Mouse (Mus musculus) adipocyte (in vitro differentiated cells): ENCODE data around the gene Uspl1.

ENCODE experiments used
- DNase-seq: peaks from one replicate; pipeline ENCODE4 v3.0.0-alpha.2; 2016; ENCODE audit warnings: low spot score

Uspl1 gene

DNA sequence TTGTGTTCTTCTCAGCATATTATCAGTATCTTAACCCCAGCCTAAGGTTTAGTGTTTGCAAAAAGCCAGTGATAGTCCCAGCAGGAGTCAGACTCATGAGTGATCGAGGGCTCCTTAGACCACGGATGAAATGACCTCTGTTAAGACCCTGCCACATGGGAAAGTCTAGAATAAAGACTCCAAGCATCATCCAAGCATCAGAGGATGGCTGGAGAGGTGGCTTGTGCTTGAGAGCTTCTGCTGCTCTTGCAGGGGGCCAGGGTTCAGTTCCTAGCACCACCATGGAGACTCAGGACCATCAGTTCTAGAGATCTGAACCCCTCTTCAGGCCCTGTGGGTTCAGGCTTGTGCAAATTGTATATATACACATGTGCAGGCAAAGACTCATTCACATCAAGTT, 16.1 kb upstream of the Uspl1 start:
- DNase-seq: no peak

DNA sequence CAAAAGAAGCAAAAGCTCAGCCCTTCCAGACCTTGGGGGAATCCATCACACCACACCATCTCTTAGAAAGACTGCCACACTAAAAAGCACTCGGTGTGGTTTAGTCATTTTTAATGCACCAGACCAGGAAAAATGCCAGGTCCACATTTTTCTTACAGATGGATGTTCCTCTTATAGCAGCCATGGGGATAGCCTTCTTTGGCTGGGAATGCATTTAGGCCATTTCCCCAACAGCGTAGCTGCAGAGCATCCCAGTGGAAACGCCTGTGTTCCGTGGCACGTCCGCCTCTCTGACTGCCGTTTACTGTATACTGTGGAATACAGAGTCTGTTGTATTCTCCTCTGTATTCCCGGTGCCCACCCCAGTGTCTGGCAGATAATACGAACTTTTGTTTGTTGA, 15.3 kb upstream of the Uspl1 start:
- no peak for DNase-seq

DNA sequence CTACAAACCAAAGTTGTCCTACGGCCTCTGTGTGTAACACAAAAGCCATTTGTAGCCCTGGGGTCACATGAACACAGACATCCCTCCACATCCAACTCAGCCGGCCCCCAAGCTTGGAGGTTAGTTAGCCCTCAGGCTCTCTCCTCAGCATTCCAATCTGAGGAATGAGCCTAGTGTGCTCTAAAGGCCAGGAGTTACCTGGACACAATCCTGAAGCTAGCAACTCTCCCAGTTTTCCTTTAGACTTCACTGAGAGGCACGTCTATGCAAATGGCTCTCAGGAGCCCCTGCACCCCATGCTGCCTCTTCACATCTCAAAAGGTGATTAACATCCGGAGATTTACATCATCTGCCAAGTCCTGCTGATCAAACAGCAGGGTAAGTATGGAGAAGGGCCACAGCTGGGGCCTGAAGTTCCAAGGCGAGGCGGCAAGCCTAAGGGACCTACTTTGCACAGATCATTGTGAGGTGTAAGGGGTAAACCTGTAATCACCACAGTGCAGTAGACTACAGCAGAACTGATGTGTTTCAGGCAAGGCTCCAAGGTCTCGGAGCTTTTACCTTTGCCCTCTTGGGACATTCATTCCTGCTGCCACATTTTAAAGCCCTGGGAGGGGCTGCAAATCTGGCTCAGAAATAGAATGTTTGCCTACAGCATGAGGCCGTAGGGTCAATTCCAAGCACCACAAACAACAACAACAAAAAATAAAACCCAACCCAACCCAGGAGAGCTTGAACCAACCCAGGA, 13.1 kb upstream of the Uspl1 start:
- peak; percentile 35 for DNase-seq

DNA sequence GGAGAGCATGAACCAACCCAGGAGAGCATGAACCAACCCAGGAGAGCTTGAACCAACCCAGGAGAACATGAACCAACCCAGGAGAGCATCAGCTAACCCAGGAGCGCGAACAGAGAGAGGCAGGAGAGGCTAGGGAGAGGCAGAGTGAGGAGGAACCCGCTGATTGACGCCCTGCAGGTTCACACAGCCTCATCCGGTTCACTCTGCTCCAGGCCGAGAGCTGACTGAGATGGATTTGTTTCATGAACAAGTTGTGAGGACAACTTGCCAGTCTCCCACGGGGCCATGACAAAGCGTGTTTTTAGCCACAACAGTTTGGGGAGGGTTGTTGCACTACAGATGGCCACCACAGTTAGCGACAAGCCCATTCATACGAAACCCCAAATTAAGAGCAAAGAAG, 11.9 kb upstream of the Uspl1 start:
- DNase-seq: no peak

DNA sequence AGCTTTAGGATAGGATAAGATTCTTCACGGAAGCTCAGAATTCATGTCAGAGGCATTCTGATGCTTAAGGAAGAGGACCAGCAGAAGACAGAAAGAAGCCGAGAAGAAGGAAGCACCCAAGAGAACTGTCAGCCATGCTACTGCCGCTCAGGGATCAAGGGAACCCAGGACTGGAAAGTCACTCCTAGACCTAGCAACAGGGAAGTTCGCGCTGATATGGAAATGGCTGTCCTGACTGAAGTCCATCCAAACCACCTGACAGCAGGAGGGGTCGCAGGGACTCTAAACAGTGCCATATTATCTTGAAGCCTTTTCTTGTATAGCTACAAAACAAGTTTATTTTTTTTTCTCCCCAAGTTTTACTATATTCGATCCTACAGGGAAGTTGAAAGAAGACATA, 9.6 kb upstream of the Uspl1 start:
- DNase-seq: no peak

DNA sequence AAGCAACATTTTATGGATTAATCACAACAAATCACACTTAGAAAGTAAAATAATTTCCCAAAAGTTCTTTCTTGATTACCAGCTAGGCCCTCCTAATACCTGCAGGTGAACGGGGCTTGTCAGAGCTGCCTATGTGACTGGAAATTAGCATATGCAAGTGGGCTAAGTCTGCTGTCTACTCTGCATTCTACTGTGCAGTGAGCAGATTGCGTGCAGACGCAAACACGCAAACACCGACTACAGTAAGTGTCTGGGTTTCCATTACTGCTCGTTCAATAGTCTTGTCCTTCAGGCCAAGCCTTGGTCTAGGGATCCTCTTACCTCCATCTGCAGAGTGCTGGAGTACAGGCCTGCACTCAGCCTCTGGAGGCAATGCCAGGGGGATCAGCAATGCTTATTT, 8.4 kb upstream of the Uspl1 start:
- no peak for DNase-seq

DNA sequence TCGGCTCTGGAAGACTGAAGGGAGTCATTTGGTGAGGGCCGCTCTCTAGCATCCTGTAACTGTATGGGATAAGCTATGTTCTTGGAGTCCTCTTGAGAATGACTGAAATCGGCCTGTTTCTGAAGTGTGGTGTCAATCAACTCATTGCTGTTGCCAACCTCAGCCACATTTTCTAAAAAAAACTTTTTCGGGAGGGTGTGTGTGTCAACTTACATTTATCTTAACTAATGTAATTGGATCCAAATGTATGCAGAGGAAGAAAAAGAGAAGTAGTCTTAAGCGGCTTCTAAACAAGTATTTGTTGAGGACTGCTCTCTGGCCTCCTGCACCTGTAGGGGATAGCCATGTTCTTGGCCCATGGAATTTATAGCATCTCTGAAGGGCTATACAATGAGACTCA, 6.1 kb upstream of the Uspl1 start:
- DNase-seq: no peak

DNA sequence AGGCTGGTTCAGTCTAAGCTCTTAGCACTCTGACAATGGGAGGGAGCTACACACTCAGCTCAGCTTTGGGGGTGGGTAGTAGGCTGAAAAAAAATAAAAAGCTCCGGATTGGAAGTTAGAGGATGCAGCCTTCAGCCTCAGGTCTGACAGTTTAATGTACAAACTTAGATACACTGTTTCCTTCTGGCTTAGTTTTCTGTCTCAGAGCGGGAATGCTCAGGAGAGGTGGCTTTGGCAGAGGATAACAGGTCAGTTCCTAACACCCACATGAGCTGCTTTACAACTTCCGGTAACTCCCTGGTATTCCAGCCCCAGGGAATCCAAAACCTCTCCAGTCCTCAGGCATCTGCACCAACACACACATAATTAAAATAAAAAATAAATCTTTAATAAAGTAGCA, 4.3 kb upstream of the Uspl1 start:
- DNase-seq: no peak

DNA sequence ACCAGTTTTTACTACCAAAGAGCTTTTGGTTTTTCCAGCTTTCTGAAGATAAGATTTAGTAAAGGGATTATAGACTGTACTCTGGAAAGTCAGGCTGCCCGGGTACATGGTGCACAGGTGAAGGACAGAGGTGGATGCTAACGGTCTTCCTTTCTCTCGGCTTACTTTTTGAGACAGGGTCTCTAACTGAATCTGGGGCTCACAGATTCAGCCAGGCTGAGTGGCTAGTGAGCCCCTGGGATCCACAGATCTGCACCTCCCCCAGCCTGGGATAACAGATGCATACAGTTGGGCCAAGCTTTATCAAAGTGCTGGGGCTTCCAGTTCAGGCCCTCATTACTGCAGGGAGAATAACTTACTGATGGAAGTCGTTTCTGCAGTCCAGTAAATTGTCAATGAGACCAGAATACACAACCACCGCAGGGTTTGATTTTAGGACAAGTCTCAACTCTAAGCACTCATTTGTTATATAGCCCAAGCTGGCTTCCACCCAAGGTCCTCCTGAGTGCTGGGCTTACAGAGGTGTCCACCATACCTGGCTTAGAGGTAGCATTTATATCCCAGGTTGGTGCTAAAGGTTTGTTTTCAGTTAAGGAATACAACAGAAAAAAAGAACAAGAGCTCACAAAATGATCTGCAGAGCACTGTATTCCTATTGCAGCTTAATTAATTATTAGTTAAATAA, 1.8 kb upstream of the Uspl1 start:
- no peak for DNase-seq

DNA sequence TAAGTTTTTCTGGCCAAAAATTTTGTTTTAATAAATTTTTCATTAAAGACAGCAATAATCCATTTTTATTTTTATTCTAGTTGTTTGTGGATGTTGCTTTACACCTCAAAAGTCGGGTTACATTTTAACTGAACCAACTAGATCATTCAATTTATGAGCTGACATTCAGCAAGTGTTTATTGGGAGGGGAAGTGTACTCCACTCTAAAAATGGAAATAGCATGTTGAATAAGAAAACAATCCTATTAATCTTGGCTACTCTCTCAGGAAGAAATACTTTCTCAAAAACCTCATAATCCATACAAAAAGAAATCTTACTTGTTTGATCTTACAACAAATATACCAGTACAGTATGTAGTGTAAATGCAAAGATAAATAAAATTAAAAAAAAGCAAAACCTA, 1.0 kb upstream of the Uspl1 start:
- peak; percentile 35 for DNase-seq

DNA sequence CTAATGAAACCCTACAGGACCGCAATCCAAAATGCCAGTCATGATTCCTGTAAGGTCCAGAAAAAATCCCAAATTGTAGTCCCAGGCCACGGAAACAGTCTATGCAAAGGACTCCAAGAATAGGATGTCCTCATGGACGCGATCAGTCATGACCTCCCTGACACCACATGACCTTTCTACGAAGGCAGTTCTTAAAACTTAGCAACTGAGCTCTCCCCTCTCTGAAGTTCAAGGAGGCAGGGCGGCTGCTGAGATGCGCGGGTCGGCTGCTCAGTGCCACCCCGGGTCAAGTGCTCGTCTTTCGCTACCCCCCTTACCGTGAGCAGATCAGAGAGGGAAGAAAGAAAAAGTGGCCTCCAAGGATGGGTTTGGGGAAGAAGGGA, 438 bp upstream of the Uspl1 start:
- peak; percentile 85 for DNase-seq

DNA sequence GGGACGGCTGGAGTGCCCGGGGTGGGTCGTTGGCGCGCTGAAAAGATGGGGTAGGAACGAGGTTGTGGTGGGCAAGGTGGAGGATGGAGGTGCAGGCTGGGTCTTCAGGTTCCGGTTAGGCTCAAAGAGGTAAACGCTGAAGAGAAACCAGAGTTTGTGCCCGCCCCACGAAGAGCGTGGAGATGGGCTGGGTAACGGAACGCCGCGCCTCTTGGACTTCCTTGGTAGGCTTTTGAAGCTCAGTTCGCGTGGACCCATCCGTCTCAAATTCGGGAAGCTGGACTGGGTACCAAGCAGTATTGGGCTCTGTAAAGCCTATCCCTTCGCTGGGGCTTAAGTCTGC, 665 bp downstream of the Uspl1 start:
- peak; percentile 67 for DNase-seq

DNA sequence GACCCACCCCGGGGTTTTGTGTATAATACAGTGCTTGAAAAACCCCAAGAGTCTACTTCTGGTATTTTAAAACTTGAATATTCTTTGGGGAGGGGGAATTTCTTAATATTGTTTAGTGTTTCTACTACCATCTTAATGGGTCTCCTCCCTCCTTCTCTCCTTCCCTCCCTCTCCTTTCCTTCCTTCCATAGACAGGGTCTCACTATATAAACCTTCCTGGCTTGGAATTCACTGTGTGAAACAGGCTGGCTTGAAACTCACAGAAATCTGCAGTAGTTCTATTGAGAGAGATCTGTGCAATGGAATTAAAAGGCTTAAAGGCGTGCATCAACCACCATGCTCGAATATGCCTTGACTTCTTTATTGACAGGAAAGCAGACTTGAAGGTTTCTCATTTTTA, 1.7 kb downstream of the Uspl1 start:
- no peak for DNase-seq

DNA sequence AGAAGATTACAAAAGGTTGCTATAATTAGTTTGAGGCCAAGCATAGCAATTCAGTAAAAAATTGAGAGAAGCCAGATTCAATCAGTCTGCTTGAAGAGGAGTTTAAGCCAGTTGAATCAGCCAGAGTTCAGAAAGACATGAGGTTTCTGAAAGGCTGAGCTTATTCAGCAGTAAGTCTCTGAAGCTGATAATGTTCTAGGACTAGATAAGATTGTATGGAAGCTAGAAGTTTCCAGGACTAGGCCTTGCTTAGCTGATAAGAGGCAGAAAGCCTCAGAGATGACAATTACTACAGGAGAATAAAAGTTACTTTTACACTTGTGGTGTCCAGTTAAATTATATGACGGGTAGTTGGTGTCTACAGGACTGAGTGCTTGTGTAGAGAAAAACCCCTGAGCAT, 6.0 kb downstream of the Uspl1 start:
- DNase-seq: no peak

DNA sequence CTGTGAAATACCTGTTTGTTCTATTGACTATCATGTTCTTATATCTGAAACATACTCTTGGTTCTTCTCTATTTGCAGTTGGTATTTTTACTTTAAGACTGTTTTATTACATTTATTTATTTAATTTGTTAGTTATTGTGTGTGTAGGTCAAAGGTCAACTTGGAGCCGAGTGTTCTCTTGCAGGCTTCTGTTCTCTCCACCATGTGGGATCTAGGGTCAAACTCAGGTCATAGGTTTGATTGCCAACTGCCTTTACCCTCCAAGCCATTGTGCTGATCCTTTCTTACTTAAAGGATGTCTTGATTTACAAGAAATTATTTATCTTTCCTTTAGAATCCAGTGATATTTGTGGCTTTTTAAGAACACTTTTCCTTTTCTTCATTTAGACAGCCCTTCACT, 12.5 kb downstream of the Uspl1 start:
- DNase-seq: peak; percentile 52

DNA sequence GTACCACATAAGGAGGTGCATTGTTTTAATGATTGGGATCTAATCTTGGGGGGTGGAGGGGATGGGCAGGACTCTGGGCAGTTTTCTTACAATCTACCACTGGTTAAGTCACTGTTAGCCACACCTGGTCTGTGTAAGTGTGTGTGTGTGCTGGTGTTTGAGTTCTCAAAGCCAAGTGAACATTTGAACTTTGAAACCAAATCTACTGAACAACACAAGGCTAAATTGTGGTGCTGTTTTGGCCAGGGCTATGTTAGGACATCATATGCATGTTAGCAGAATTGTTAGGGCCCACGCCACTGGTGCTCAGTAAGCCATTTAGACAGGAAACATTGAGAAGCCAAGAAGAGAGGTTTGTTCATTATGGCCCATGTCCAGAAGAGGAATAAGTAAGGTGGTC, 14.6 kb downstream of the Uspl1 start:
- DNase-seq: no peak

DNA sequence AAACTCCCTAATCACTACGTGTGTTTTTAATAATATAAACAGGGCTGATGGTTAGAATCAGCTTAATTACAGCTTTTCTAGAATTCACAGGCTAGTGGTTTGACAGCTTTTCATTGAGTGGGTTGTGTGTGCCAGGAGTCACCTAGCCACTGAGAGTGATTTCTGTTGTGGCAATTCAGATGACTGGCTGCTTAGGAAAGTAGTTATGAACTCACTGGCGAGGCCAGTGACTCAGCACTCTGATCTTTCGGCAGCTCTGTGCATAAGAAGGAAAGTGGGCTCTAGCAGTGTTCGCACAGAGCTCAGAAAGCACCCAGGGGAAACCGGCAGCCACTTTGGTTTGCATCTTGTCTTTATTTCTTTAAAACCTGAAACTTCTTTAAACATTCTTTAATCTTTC, 18.8 kb downstream of the Uspl1 start:
- peak; percentile 56 for DNase-seq

DNA sequence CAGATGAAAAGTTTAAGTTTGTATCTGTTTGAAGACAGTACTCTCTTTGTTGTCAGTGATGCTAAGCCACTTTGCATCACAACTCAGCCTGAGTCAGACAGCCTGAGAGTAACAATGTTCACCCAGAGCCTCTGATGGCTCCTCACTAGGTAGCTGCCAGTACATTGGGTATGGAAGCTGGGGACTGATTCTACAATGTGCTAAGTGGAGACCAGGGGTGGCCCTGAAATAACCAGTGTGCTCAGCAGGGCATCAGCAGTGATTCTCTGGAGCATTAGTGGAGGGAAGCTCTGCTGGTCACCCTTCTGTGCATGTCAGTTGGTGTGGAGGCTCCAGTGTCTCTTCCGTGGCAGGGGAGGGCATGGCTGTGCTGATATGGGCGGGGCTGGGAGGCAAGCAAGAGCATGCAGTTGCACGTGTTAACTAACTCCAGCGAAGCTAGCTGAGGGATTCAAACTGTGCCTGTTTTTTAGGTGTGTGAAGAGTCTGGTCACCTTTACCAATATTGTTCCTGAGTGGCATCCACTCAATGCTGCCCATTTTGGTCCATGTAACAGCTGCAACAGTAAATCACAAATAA, 19.7 kb downstream of the Uspl1 start:
- DNase-seq: no peak

DNA sequence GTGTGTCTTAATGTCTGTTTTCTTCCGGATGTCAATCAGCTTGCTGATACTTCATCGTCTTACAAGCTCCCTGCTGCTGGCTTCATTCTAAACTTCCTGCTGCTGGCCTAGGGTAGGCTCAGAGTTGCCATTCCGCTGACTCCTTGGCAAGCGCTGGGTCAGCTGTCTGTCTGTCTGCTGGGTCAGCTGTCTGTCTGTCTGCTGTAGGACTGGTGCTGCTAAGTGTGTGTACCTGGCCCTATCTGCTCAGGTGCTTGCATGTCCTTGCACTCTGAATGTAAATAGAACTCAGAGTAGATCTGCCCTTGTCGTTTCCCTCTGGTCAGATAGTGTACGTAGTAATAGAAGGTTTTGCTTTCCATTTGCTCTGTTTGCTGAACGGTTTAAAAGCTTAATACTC, 20.7 kb downstream of the Uspl1 start:
- no peak for DNase-seq

DNA sequence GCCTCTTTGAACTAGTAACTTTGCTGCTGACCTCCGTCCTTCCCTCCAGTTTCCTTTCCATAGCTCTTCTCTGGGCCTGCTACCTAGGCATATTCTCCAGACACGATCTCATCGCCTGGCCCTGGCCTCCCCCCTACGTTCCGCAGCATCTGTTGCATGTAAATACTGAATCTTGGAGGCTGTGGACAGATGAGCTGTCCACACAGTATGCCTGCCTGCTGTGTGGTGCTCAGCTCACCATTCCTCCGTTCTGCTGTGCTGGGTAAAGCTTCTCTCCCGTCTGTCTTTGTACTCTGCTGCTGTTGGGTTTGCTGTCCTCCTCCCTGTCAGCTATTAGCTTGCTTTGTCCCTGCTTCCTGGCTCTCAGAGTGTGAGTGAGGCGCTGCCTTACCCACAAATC, 21.1 kb downstream of the Uspl1 start:
- no peak for DNase-seq

DNA sequence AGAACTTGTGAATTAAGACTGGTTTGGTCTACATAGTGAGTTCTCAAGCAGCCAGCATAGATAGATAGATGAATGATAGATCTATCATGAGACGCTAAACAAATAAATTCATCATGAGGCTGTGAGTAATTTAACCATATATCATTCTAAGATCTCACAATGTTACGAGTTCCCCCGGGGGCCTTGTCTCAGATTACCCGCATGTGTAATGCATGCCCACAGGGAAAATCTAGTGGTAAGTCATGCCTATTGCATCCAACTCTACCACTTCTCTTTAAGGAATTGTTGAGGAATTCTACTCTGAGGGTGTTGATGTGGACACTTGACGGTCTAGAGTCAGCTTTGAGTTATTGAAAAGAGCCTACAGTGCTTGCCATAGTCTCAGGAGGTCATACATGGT, 22.1 kb downstream of the Uspl1 start:
- DNase-seq: no peak

DNA sequence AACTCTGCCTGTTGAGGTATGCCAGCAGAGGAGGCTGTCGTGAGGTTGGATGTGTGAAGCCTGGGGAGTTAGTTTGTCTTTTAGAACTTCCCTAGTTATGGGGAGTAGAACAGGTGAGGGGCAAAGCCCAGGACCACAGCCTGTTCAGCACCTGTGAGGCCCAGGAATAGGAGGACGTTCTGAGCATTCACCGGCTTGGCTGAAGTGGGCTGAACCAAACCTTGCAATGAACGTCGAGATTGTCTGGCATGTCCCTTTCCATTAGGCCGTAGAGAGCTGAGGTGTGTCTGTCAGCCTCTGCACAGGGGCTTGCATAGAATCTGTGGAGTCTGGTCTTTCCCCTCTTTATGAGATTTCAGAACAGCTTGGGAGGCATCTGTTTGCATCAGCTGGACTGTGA, 23.5 kb downstream of the Uspl1 start:
- no peak for DNase-seq

DNA sequence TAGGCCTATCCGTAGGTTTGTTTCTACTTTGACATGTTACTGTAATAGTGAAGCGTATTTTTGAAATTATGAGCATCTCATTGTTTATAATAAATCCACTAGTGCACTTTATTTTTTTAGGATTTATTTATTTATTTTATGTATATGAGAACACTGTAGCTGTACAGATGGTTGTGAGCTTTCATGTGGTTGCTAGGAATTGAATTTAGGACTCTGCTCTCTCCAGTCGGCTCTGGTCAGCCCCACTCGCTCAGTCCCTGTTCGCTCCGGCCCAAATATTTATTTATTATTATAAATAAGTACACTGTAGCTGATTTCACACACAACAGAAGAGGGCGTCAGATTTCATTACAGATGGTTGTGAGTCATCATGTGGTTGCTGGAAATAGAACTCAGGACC, 24.6 kb downstream of the Uspl1 start:
- DNase-seq: no peak

DNA sequence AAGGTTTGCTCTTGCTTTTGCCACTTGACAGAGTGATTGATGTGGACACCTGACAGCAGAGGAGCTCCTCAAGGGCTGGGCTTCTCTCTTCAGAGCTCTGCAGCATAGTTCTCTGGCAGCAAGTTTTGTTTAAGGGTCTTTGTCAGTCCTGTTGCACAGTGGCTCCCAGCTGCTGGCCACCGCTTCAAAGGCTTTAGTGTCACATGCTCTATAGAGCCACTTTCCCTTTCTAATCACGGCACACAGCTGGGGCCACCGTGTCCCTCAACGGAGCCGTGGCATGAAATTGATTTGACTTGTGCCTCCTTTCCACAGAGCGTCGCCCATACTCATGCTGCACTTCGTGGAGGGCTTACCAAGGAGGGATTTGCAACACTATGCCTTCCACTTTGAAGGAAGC, 25.2 kb downstream of the Uspl1 start:
- DNase-seq: no peak
